Mouse (Mus musculus) CH12.LX (cell line): ENCODE data around the gene Slc24a3. TPM values are rescaled to one million over a fixed set of nuclear protein-coding genes. Genes with fewer than 3 reads are reported as not detected.

Experiments used
- DNase-seq: peaks from one replicate; pipeline ENCODE4 v3.0.0-alpha.2; 2013; ENCODE audit errors: extremely low read depth
- H3K27ac ChIP-seq: 2 replicates; pipeline ENCODE4 v1.5.1; 2012; ENCODE audit warnings: low read depth, mild to moderate bottlenecking, control low read depth, moderate library complexity; ENCODE audit not compliant: insufficient read depth
- H3K27me3 ChIP-seq: replicated peaks from 2 replicates; pipeline ENCODE3; 2012; ENCODE audit warnings: inconsistent platforms
- H3K36me3 ChIP-seq, 2 experiments: replicated peaks in 1 of 2; 2 replicates each; pipeline versions ENCODE3 to v1.6.1; 2012; ENCODE audit warnings: inconsistent platforms in 1 of 2, low read length in 1 of 2, mild to moderate bottlenecking in 1 of 2, mixed read lengths in 1 of 2, moderate library complexity in 1 of 2; ENCODE audit not compliant: control insufficient read depth in 1 of 2, insufficient read depth in 1 of 2
- H3K4me1 ChIP-seq, 2 experiments: 2 replicates each; pipeline ENCODE4 v1.6.1; 2012; ENCODE audit warnings: inconsistent platforms in 1 of 2, moderate library complexity in 1 of 2; ENCODE audit not compliant: insufficient read depth in 2 of 2, control insufficient read depth in 1 of 2
- H3K4me2 ChIP-seq: 2 replicates; pipeline ENCODE4 v1.6.1; 2012; ENCODE audit warnings: low read depth, mild to moderate bottlenecking, control low read depth; ENCODE audit not compliant: poor library complexity, insufficient read depth, severe bottlenecking
- H3K4me3 ChIP-seq, 3 experiments: fragments of 150-350 bp in 1 of 3; sonication (generic) in 1 of 3; replicated peaks in 1 of 3; 2 replicates each; pipeline versions ENCODE3 to v1.5.1; 2011 to 2012; ENCODE audit warnings: low read depth in 2 of 3, low read length in 2 of 3, mild to moderate bottlenecking in 2 of 3, moderate library complexity in 2 of 3, control low read depth in 1 of 3, improper control_type of control experiment in 1 of 3, inconsistent platforms in 1 of 3, mixed read lengths in 1 of 3; ENCODE audit not compliant: poor library complexity in 1 of 3
- H3K79me2 ChIP-seq: replicated peaks from 2 replicates; pipeline ENCODE4 v1.6.1; 2012; ENCODE audit warnings: mild to moderate bottlenecking, moderate library complexity; ENCODE audit not compliant: control insufficient read depth, poor library complexity, insufficient read depth, severe bottlenecking; ENCODE audit errors: extremely low read depth
- H3K9ac ChIP-seq: 2 replicates; pipeline ENCODE4 v1.6.1; 2012; ENCODE audit warnings: low read depth, mild to moderate bottlenecking, control low read depth, moderate library complexity; ENCODE audit not compliant: insufficient read depth
- H3K9me3 ChIP-seq: replicated peaks from 2 replicates; pipeline ENCODE3; 2012; ENCODE audit warnings: low read length, inconsistent platforms, mixed read lengths
- BHLHE40 ChIP-seq: IDR thresholded peaks from 2 replicates; pipeline ENCODE4 v1.6.1; 2011; ENCODE audit warnings: mild to moderate bottlenecking, low read depth, low read length, improper control_type of control experiment
- CHD2 ChIP-seq: IDR thresholded peaks from 2 replicates; pipeline ENCODE4 v1.6.1; 2011; ENCODE audit warnings: low read length, improper control_type of control experiment
- CTCF ChIP-seq, 2 experiments: IDR thresholded peaks in 1 of 2; conservative IDR thresholded peaks in 1 of 2; 2 replicates each; pipeline ENCODE4 v1.5.1; 2011 to 2012; ENCODE audit warnings: low read depth in 2 of 2, low read length in 2 of 2, improper control_type of control experiment in 1 of 2, inconsistent platforms in 1 of 2, mild to moderate bottlenecking in 1 of 2, moderate library complexity in 1 of 2
- E2F4 ChIP-seq: IDR thresholded peaks from 2 replicates; pipeline ENCODE4 v1.6.1; 2011; ENCODE audit warnings: low read depth, low read length, improper control_type of control experiment; ENCODE audit not compliant: insufficient replicate concordance
- ELF1 ChIP-seq: IDR thresholded peaks from 2 replicates; pipeline ENCODE4 v1.6.1; 2014; ENCODE audit warnings: low read depth, mild to moderate bottlenecking, inconsistent platforms, low read length, improper control_type of control experiment
- EP300 ChIP-seq: IDR thresholded peaks from 2 replicates; pipeline ENCODE4 v1.6.1; 2011; ENCODE audit warnings: low read length, improper control_type of control experiment
- HCFC1 ChIP-seq: IDR thresholded peaks from 2 replicates; pipeline ENCODE4 v1.6.1; 2012; ENCODE audit warnings: low read depth, mild to moderate bottlenecking, inconsistent platforms, low read length, improper control_type of control experiment
- JUN ChIP-seq: IDR thresholded peaks from 2 replicates; pipeline ENCODE4 v1.6.1; 2011; ENCODE audit warnings: low read depth, mild to moderate bottlenecking, low read length, improper control_type of control experiment, moderate library complexity; ENCODE audit not compliant: insufficient read depth
- JUND ChIP-seq: conservative IDR thresholded peaks from 2 replicates; pipeline ENCODE4 v1.6.1; 2011; ENCODE audit warnings: low read depth, low read length, improper control_type of control experiment
- KAT2A ChIP-seq: IDR thresholded peaks from 2 replicates; pipeline ENCODE4 v1.6.1; 2012; ENCODE audit warnings: low read length, improper control_type of control experiment, inconsistent platforms; ENCODE audit not compliant: insufficient replicate concordance
- MAFK ChIP-seq: IDR thresholded peaks from 2 replicates; pipeline ENCODE4 v1.6.1; 2011; ENCODE audit warnings: low read length, improper control_type of control experiment; ENCODE audit not compliant: insufficient replicate concordance
- MAZ ChIP-seq: IDR thresholded peaks from 2 replicates; pipeline ENCODE4 v1.6.1; 2012; ENCODE audit warnings: low read depth, mild to moderate bottlenecking, inconsistent platforms, low read length, improper control_type of control experiment, moderate library complexity
- MEF2A ChIP-seq: IDR thresholded peaks from 2 replicates; pipeline ENCODE4 v1.6.1; 2014; ENCODE audit warnings: low read depth, mild to moderate bottlenecking, inconsistent platforms, low read length, improper control_type of control experiment, borderline replicate concordance
- MYC ChIP-seq: IDR thresholded peaks from 2 replicates; pipeline ENCODE4 v1.6.1; 2011; ENCODE audit warnings: low read depth, mild to moderate bottlenecking, improper control_type of control experiment, low read length
- PAX5 ChIP-seq: IDR thresholded peaks from 2 replicates; pipeline ENCODE4 v1.6.1; 2012; ENCODE audit warnings: low read length, inconsistent platforms, mixed read lengths
- POLR2A ChIP-seq: IDR thresholded peaks from 2 replicates; pipeline ENCODE4 v1.6.1; 2011; ENCODE audit warnings: low read depth, mild to moderate bottlenecking, improper control_type of control experiment, low read length
- POLR2AphosphoS2 ChIP-seq: IDR thresholded peaks from 2 replicates; pipeline ENCODE4 v1.6.1; 2011; ENCODE audit warnings: low read depth, low read length, improper control_type of control experiment
- RAD21 ChIP-seq: IDR thresholded peaks from 2 replicates; pipeline ENCODE4 v1.6.1; 2011; ENCODE audit warnings: low read depth, mild to moderate bottlenecking, low read length, improper control_type of control experiment, moderate library complexity
- SMC3 ChIP-seq: IDR thresholded peaks from 2 replicates; pipeline ENCODE4 v1.6.1; 2011; ENCODE audit warnings: low read depth, low read length, improper control_type of control experiment
- TCF12 ChIP-seq: IDR thresholded peaks from 2 replicates; pipeline ENCODE4 v1.6.1; 2014; ENCODE audit warnings: low read depth, mild to moderate bottlenecking, inconsistent platforms, low read length, improper control_type of control experiment
- UBTF ChIP-seq: IDR thresholded peaks from 2 replicates; pipeline ENCODE4 v1.6.1; 2012; ENCODE audit warnings: low read depth, mild to moderate bottlenecking, inconsistent platforms, low read length, improper control_type of control experiment, moderate library complexity
- USF1 ChIP-seq: IDR thresholded peaks from 2 replicates; pipeline ENCODE4 v1.6.1; 2014; ENCODE audit warnings: low read depth, mild to moderate bottlenecking, inconsistent platforms, low read length, improper control_type of control experiment
- ZC3H11A ChIP-seq: IDR thresholded peaks from 2 replicates; pipeline ENCODE4 v1.6.1; 2012; ENCODE audit warnings: low read depth, mild to moderate bottlenecking, inconsistent platforms, low read length, improper control_type of control experiment
- ZKSCAN1 ChIP-seq: IDR thresholded peaks from 2 replicates; pipeline ENCODE4 v1.6.1; 2012; ENCODE audit warnings: low read depth, inconsistent platforms, low read length, improper control_type of control experiment, borderline replicate concordance
- ZMIZ1 ChIP-seq: IDR thresholded peaks from 2 replicates; pipeline ENCODE4 v1.6.1; 2012; ENCODE audit warnings: low read depth, mild to moderate bottlenecking, inconsistent platforms, low read length, improper control_type of control experiment
- dilution Hi-C: fragments of 300-500 bp; cut with MboI; formaldehyde crosslinking; loops from 2 replicates; pipeline ENCODE4 v1.14.3; 2020; ENCODE audit warnings: low sequenced_read_pairs; ENCODE audit not compliant: extremely low pct_unique_long_range_greater_than_20kb, extremely low pct_ligation_motif_present
- in situ Hi-C: fragments of 300-500 bp; cut with MboI; formaldehyde crosslinking; loops from 3 replicates; pipeline ENCODE4 v1.14.3; 2019; ENCODE audit warnings: low sequenced_read_pairs, low pct_ligation_motif_present, low pct_unique_long_range_greater_than_20kb, mixed read lengths
- polyA plus RNA-seq: library from polyadenylated mRNA; unstranded; fragments of >175 nt; gene quantifications from 2 replicates; pipeline ENCODE4 v1.2.1, GENCODE M21; 2012; ENCODE audit warnings: low read depth; ENCODE audit not compliant: insufficient read length
- total RNA-seq, 2 experiments: library from RNA; depleted of rRNA; stranded (reverse); fragments of 300-350 nt in 1 of 2; fragments of >200 nt in 1 of 2; gene quantifications; 2 replicates each; pipeline ENCODE4 v1.2.3; 2012 to 2014

Slc24a3 gene
- total and polyA plus RNA-seq, 3 experiments: not detected

GRCm38 (mm10) chr2:145434068-145434467 is 266.5 kb downstream of the Slc24a3 start:
- no peak for TF ChIP-seq MAFK
- TF ChIP-seq USF1: no peak
- no peak for TF ChIP-seq ELF1
- TF ChIP-seq ZMIZ1: no peak
- TF ChIP-seq HCFC1: no peak
- TF ChIP-seq PAX5: no peak
- TF ChIP-seq JUN: no peak
- TF ChIP-seq EP300: no peak
- no peak for TF ChIP-seq CHD2
- no peak for TF ChIP-seq MYC
- TF ChIP-seq CTCF (conservative IDR thresholded peaks at IDR 0.05 in 1 of 2, IDR thresholded peaks at IDR 0.05 in 1 of 2; ENCODE audit: low read depth in 2 of 2, low read length in 2 of 2): no peak
- no peak for TF ChIP-seq RAD21
- H3K27ac ChIP-seq: no peak overlapping the region
- dilution Hi-C loops: no loop called here
- in situ Hi-C loops: no loop called here
- no peaks in the 10 kb centered on the region for H3K4me1 ChIP-seq
- H3K4me2 ChIP-seq: no peak overlapping the region
- H3K27me3 ChIP-seq: no peaks in the 10 kb centered on the region
- no peak for DNase-seq
- no peak overlapping the region for H3K4me3 ChIP-seq
- H3K79me2 ChIP-seq: no peaks in the 10 kb centered on the region
- H3K9me3 ChIP-seq: no peaks in the 10 kb centered on the region
- no peaks in the 10 kb centered on the region for H3K36me3 ChIP-seq
- H3K9ac ChIP-seq: no peak overlapping the region

DNA sequence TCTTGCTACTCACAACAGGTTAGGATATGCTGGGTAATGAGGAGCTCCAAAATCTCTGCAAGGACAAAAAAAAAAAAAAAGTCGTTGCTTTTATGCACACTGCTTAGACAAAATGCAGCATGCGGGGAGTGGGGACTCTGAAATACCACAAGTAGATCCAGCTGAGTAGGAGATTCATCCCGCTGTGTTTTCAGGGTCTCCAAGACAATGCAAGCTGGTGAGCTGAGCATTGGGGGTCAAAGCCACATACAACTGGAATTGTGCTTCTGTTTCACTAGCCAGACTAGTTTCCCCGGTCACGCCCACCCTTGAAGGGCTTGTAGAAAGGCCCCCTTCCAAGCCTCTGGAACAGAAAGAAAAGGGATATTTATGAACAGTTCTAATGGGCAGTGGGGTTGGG is 270.8 kb downstream of the Slc24a3 start:
- TF ChIP-seq TCF12 (no peak), MYC (no peak), BHLHE40 (no peak), SMC3 (no peak), MEF2A (no peak), ZC3H11A (no peak), POLR2A (no peak), POLR2AphosphoS2 (no peak), E2F4 (no peak), HCFC1 (no peak), KAT2A (no peak), JUND (no peak), UBTF (no peak), MAZ (no peak), ELF1 (no peak), EP300 (no peak), ZKSCAN1 (no peak), PAX5 (no peak), MAFK (no peak)
- TF ChIP-seq, all 38 proteins: peak for 0
- no peak for DNase-seq
- in situ Hi-C loops: no loop called here

More for the DNA sequence above, 270.8 kb downstream of the Slc24a3 start:
- no peak overlapping the region for H3K27ac ChIP-seq
- no peak overlapping the region for H3K9ac ChIP-seq
- no peaks in the 10 kb centered on the region for H3K4me1 ChIP-seq
- no peaks in the 10 kb centered on the region for H3K27me3 ChIP-seq
- no peaks in the 10 kb centered on the region for H3K36me3 ChIP-seq
- no peak overlapping the region for H3K4me2 ChIP-seq
- no peaks in the 10 kb centered on the region for H3K79me2 ChIP-seq
- H3K9me3 ChIP-seq: no peaks in the 10 kb centered on the region
- dilution Hi-C loops: no loop called here
- no peak overlapping the region for H3K4me3 ChIP-seq
